Comparison of ENCODE assay signal across 10 mouse cellular contexts in genomic region chr7:29421909-29422244, GRCm38 (mm10).
DNase-seq lines count a peak whose midpoint lies in the region; ATAC-seq and TF ChIP-seq lines count a peak whose summit lies in the region.
"Had no signal": no experiment of that assay in that cellular context is flagged by ENCODE, and none has a peak within 500 bp of the region (broad histone marks: within the 10 kb centered on the region; RNA-seq: fewer than 3 reads in every experiment).

No protein-coding gene starts in this region.

- peaks cover 28% of the 10 kb centered on the region for H3K4me1 ChIP-seq in megakaryocyte, embryonic 14.5 days
- H3K4me1 ChIP-seq in forebrain, embryonic 14.5 days (ENCODE audit: control insufficient read depth, insufficient read depth, low read length): peaks cover 8% of the 10 kb centered on the region; the same call in 1 of the 2 replicates
- H3K4me1 ChIP-seq in limb, embryonic 15.5 days: peaks cover 48% of the 10 kb centered on the region
- H3K4me1 ChIP-seq in olfactory bulb, adult 2 months (ENCODE audit: control insufficient read depth, insufficient read depth, low read length): peaks cover 30% of the 10 kb centered on the region
- H3K4me1 ChIP-seq in heart, embryonic 11.5 days (ENCODE audit: control insufficient read depth, insufficient read depth, low read length): peaks cover 6% of the 10 kb centered on the region; the same call in 1 of the 2 replicates

- H3K27me3 ChIP-seq in megakaryocyte, embryonic 14.5 days (replicated peaks): peaks cover 60% of the 10 kb centered on the region
- H3K27me3 ChIP-seq in forebrain, embryonic 14.5 days (replicated peaks; ENCODE audit: control insufficient read depth, insufficient read depth, low read length): no peaks in the 10 kb centered on the region
- H3K27me3 ChIP-seq in limb, embryonic 15.5 days: no peaks in the 10 kb centered on the region
- peaks cover 79% of the 10 kb centered on the region for H3K27me3 ChIP-seq in heart, embryonic 11.5 days (ENCODE audit: control insufficient read depth, insufficient read depth, low read length)

- WGBS in forebrain, embryonic 14.5 days: 42% methylated on average over 3 of the region's 3 CpGs
- 59% methylated on average over 3 of the region's 3 CpGs for WGBS in limb, embryonic 15.5 days
- WGBS in olfactory bulb, adult 2 months: 21% methylated on average over 3 of the region's 3 CpGs
- WGBS in heart, embryonic 11.5 days (ENCODE audit: insufficient replicate concordance): 14% methylated on average over 3 of the region's 3 CpGs

- no peak for TF ChIP-seq CTCF in olfactory bulb, adult 2 months (IDR thresholded peaks at IDR 0.05; ENCODE audit: insufficient read depth, low read depth, low read length)

- no peaks in the 10 kb centered on the region for H3K9me3 ChIP-seq in megakaryocyte, embryonic 14.5 days
- H3K9me3 ChIP-seq in forebrain, embryonic 14.5 days (replicated peaks; ENCODE audit: control insufficient read depth, low read length): no peaks in the 10 kb centered on the region
- H3K9me3 ChIP-seq in limb, embryonic 15.5 days: no peaks in the 10 kb centered on the region
- H3K9me3 ChIP-seq in heart, embryonic 11.5 days (replicated peaks; ENCODE audit: control insufficient read depth, low read length): no peaks in the 10 kb centered on the region
- H3K9me3 ChIP-seq: heart, embryonic 15.5 days had no signal

- no peaks in the 10 kb centered on the region for H3K36me3 ChIP-seq in megakaryocyte, embryonic 14.5 days (replicated peaks; ENCODE audit: low read length)
- no peaks in the 10 kb centered on the region for H3K36me3 ChIP-seq in forebrain, embryonic 14.5 days (ENCODE audit: control insufficient read depth, insufficient read depth, low read length)
- no peaks in the 10 kb centered on the region for H3K36me3 ChIP-seq in limb, embryonic 15.5 days
- H3K36me3 ChIP-seq in heart, embryonic 11.5 days (ENCODE audit: control insufficient read depth, insufficient read depth, low read length): no peaks in the 10 kb centered on the region
- H3K36me3 ChIP-seq: heart, embryonic 15.5 days had no signal

- H3K4me2 ChIP-seq in forebrain, embryonic 14.5 days (ENCODE audit: low read length): no peak overlapping the region
- no peak overlapping the region for H3K4me2 ChIP-seq in limb, embryonic 15.5 days
- H3K4me2 ChIP-seq in heart, embryonic 11.5 days: no peak overlapping the region
- H3K4me2 ChIP-seq: heart, embryonic 15.5 days had no signal

- H3K9ac ChIP-seq in forebrain, embryonic 14.5 days (ENCODE audit: low read length): no peak overlapping the region
- H3K9ac ChIP-seq in limb, embryonic 15.5 days: no peak overlapping the region
- H3K9ac ChIP-seq in heart, embryonic 11.5 days (ENCODE audit: low read depth, low read length): no peak overlapping the region
- H3K9ac ChIP-seq: heart, embryonic 15.5 days had no signal

- TF ChIP-seq POLR2A in olfactory bulb, adult 2 months (IDR thresholded peaks at IDR 0.05; ENCODE audit: insufficient read depth, low read depth, low read length): no peak

- ATAC-seq in megakaryocyte, adult 5-6 weeks (ENCODE audit: poor library complexity, severe bottlenecking): no peak
- no peak for ATAC-seq in forebrain, embryonic 14.5 days
- ATAC-seq in limb, embryonic 15.5 days (ENCODE audit: insufficient number of reproducible peaks, low FRiP score, low TSS enrichment, low read depth): no peak
- no peak for ATAC-seq in heart, embryonic 11.5 days (replicated peaks; ENCODE audit: insufficient number of reproducible peaks, low FRiP score, low TSS enrichment)

- 0 out of 2 replicates have a peak overlapping the region, but pooled peaks have one; percentile 33 for H3K27ac ChIP-seq in forebrain, embryonic 14.5 days (ENCODE audit: low read depth, low read length)
- peak overlapping the region; percentile 5; the same call in 1 of the 2 replicates for H3K27ac ChIP-seq in limb, embryonic 15.5 days
- H3K27ac ChIP-seq in olfactory bulb, adult 2 months (ENCODE audit: insufficient read depth, low read depth, low read length): peak overlapping the region; percentile 92
- no peak overlapping the region for H3K27ac ChIP-seq in heart, embryonic 11.5 days (ENCODE audit: low read depth, low read length)
- H3K27ac ChIP-seq: heart, embryonic 15.5 days had no signal

- no peak for DNase-seq in forebrain, embryonic 14.5 days (ENCODE audit: low spot score)
- DNase-seq in ovary, adult 18-20 months (ENCODE audit: low spot score): no peak
- no peak for DNase-seq in yolk sac, embryonic 10.5 days (ENCODE audit: low spot score)
- DNase-seq: lung, adult 2 months had no signal

- peak overlapping the region; percentile 38 for H3K4me3 ChIP-seq in megakaryocyte, embryonic 14.5 days (replicated peaks)
- no peak overlapping the region for H3K4me3 ChIP-seq in forebrain, embryonic 14.5 days (ENCODE audit: low read depth, low read length)
- no peak overlapping the region for H3K4me3 ChIP-seq in limb, embryonic 15.5 days
- no peak overlapping the region for H3K4me3 ChIP-seq in olfactory bulb, adult 2 months (ENCODE audit: insufficient read depth, low read depth, low read length)
- H3K4me3 ChIP-seq in heart, embryonic 11.5 days (ENCODE audit: low read depth, low read length): no peak overlapping the region
- H3K4me3 ChIP-seq: heart, embryonic 15.5 days had no signal
